Mouse (Mus musculus) B cell, adult 62 days (primary cell): ENCODE measurements around the gene Pth. TPM values are rescaled to one million over a fixed set of nuclear protein-coding genes. Genes with fewer than 3 reads are reported as not detected.

Experiments
- total RNA-seq: library from RNA; stranded (reverse); gene quantifications from 4 replicates; pipeline ENCODE4 v1.2.4, GENCODE M21; 2023

Gene Pth
- total RNA-seq, result not detected in 4 replicates

GRCm38 (mm10) chr7:113388470-113388869 lies at the start of gene Pth:
Pth (minus strand) TSS chr7:113388570.

DNA sequence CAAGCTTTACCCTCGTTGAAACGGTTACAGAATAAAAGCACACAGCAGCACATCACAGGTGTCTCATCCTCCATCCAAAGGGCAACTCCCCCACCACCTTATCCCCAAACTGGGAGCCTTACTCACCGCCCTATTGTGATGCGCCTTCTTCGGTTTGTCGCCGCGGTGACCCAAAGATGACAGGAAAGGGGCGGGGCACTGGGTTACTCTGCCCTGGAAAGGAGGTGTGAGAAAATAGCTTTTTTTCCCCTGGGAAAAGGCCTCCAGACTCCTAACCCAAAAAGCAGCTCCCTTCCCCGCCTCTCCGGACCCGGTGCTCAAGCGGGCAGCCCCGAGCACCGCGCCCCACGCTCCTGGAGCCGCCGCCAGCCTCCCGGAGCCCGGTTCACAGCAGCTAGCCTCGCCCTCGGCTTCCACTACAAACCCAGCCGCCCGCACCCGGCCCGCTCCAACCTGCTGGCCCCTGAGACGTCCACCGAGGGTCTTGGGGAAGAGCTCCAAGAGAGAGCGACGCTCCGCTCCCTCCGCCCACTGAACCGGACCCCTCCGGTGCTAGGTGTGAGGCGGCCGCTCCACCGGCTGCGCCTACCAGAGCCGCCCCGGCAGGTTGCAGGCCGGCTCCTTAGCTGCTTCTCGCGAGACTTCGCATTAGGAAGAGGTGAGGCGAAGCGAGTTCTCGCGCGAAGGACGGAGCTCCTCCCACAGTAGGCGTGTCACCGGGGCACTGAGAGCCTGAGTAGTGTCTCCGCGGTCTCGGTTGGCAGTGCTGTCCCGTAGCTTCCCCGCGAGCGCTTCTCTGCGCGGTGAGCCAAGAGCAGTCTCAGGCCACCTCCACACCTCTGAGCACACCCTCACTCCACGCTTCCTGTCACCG lies 19.4 kb downstream of the Pth start, which contains the start of gene Btbd10:
Gene Btbd10 (minus strand): TSS at position 647 of the 874 bp plus-strand sequence.

Other genes with a start within 250 kb of the Pth start
- 28.6 to 33.0 TPM (median 31.3 TPM) in 4 replicates for gene Arntl, start 181.1 kb downstream of the Pth start, total RNA-seq
- 17.9 to 23.1 TPM (median 20.2 TPM) in 4 replicates for gene Btbd10, start 19.2 kb downstream of the Pth start, total RNA-seq
- 146 to 162 TPM (median 153 TPM) in 4 replicates for gene Far1, start 125.3 kb upstream of the Pth start, total RNA-seq